In the genomic region with DNA sequence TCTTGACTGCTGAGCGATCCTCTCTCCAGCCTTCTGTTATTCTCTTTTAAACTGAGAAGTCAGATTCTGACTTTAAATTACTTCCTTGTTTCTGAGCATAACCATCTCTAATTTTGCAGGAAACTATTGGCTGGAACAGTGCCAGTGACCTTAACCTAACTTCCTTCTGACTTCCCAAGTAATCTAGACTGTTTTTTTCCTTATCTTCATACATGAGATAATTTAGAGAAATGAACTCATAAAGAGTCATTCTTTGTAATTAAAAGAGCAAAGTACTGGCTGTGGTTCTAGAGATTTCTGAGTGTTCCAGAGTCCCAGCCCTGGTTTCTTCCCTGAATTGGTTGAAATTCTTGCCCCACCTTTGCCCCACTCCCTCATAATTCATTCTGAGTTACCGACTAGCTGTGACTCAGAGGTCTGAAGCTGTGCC, we compare ENCODE assay signal across 16 mouse cellular contexts. TPM values are rescaled to one million over a fixed set of nuclear protein-coding genes. Genes with fewer than 3 reads are reported as not detected.
A peak's percentile ranks its signal among the peaks of the same experiment; 100 is the strongest.
DNase-seq lines count a peak whose midpoint lies in the region; ATAC-seq and TF ChIP-seq lines count a peak whose summit lies in the region.
"Had no signal": no experiment of that assay in that cellular context is flagged by ENCODE, and none has a peak within 500 bp of the region (broad histone marks: within the 10 kb centered on the region; RNA-seq: fewer than 3 reads in every experiment).

No protein-coding gene starts in this region.

- H3K27me3 ChIP-seq in kidney, embryonic 15.5 days = no peaks in the 10 kb centered on the region
- no peaks in the 10 kb centered on the region for H3K27me3 ChIP-seq in stomach, embryonic 15.5 days (replicated peaks)
- H3K27me3 ChIP-seq in hindbrain, embryonic 16.5 days (replicated peaks; ENCODE audit: control insufficient read depth, insufficient read depth, low read length) = no peaks in the 10 kb centered on the region
- H3K27me3 ChIP-seq: midbrain, embryonic 12.5 days; neural tube, embryonic 13.5 days had no signal

- no peaks in the 10 kb centered on the region for H3K36me3 ChIP-seq in kidney, embryonic 15.5 days
- H3K36me3 ChIP-seq in stomach, embryonic 15.5 days = no peaks in the 10 kb centered on the region
- H3K36me3 ChIP-seq in hindbrain, embryonic 16.5 days (ENCODE audit: control insufficient read depth, insufficient read depth, low read length) = no peaks in the 10 kb centered on the region
- H3K36me3 ChIP-seq: heart, embryonic 10.5 days; midbrain, embryonic 12.5 days; neural tube, embryonic 13.5 days had no signal

- peak overlapping the region; percentile 37; the same call in 1 of the 2 replicates for H3K27ac ChIP-seq in embryonic fibroblast, embryonic 13.5 days (ENCODE audit: insufficient read depth, low read length)
- H3K27ac ChIP-seq in kidney, embryonic 15.5 days = no peak overlapping the region
- H3K27ac ChIP-seq in stomach, embryonic 15.5 days = no peak overlapping the region
- no peak overlapping the region for H3K27ac ChIP-seq in hindbrain, embryonic 16.5 days (ENCODE audit: low read depth, low read length)
- H3K27ac ChIP-seq: heart, embryonic 10.5 days; liver, embryonic 14.5 days; midbrain, embryonic 12.5 days; neural tube, embryonic 13.5 days had no signal

- TF ChIP-seq CTCF in embryonic fibroblast, embryonic 13.5 days (IDR thresholded peaks at IDR 0.05; ENCODE audit: borderline replicate concordance, insufficient read depth, low read length) = no peak

- H3K4me2 ChIP-seq in kidney, embryonic 15.5 days = no peak overlapping the region
- no peak overlapping the region for H3K4me2 ChIP-seq in stomach, embryonic 15.5 days
- H3K4me2 ChIP-seq in hindbrain, embryonic 16.5 days (ENCODE audit: low read length) = no peak overlapping the region
- H3K4me2 ChIP-seq: midbrain, embryonic 12.5 days; neural tube, embryonic 13.5 days had no signal

- ATAC-seq in kidney, embryonic 15.5 days (replicated peaks; ENCODE audit: low FRiP score) = 0 out of 2 replicates have a peak, but pooled peaks have one; percentile 49
- 0 out of 2 replicates have a peak, but pooled peaks have one; percentile 52 for ATAC-seq in stomach, embryonic 15.5 days (ENCODE audit: insufficient read depth, low FRiP score, low read depth)
- no peak for ATAC-seq in hindbrain, embryonic 16.5 days

- H3K9ac ChIP-seq in kidney, embryonic 15.5 days = no peak overlapping the region
- no peak overlapping the region for H3K9ac ChIP-seq in stomach, embryonic 15.5 days
- H3K9ac ChIP-seq in hindbrain, embryonic 16.5 days (ENCODE audit: low read depth, low read length) = no peak overlapping the region
- H3K9ac ChIP-seq: liver, embryonic 14.5 days; midbrain, embryonic 12.5 days; neural tube, embryonic 13.5 days had no signal

- no peak overlapping the region for H3K4me3 ChIP-seq in embryonic fibroblast, embryonic 13.5 days (ENCODE audit: insufficient read depth, low read length)
- H3K4me3 ChIP-seq in kidney, embryonic 15.5 days (replicated peaks) = no peak overlapping the region
- H3K4me3 ChIP-seq in stomach, embryonic 15.5 days (replicated peaks) = no peak overlapping the region
- H3K4me3 ChIP-seq in hindbrain, embryonic 16.5 days (ENCODE audit: low read length) = no peak overlapping the region
- H3K4me3 ChIP-seq: erythroblast, embryonic 14.5 days; heart, embryonic 10.5 days; midbrain, embryonic 12.5 days; neural tube, embryonic 13.5 days had no signal

- H3K9me3 ChIP-seq in kidney, embryonic 15.5 days (replicated peaks) = no peaks in the 10 kb centered on the region
- H3K9me3 ChIP-seq in stomach, embryonic 15.5 days = no peaks in the 10 kb centered on the region
- no peaks in the 10 kb centered on the region for H3K9me3 ChIP-seq in hindbrain, embryonic 16.5 days (ENCODE audit: control insufficient read depth, low read length)
- H3K9me3 ChIP-seq: heart, embryonic 10.5 days; midbrain, embryonic 12.5 days; neural tube, embryonic 13.5 days had no signal

- TF ChIP-seq POLR2A in embryonic fibroblast, embryonic 13.5 days (IDR thresholded peaks at IDR 0.05; ENCODE audit: low read depth, low read length) = no peak

- WGBS in kidney, embryonic 15.5 days = 23% methylated on average over 2 of the region's 2 CpGs
- 25% methylated on average over 2 of the region's 2 CpGs for WGBS in stomach, embryonic 15.5 days
- 65% methylated on average over 2 of the region's 2 CpGs for WGBS in hindbrain, embryonic 16.5 days

- peak; percentile 36 for DNase-seq in lung, postnatal 36 days
- DNase-seq in lung, postnatal 25 days (ENCODE audit: low spot score) = no peak
- no peak for DNase-seq in layer of hippocampus, adult 8-10 months (ENCODE audit: low spot score in 2 of 2)
- no peak for DNase-seq in lung, postnatal 4 days
- DNase-seq: cerebellum, postnatal 14 days had no signal

- H3K4me1 ChIP-seq in embryonic fibroblast, embryonic 13.5 days (ENCODE audit: control insufficient read depth, insufficient read depth, low read length) = peaks cover 4% of the 10 kb centered on the region; the same call in 1 of the 2 replicates
- H3K4me1 ChIP-seq in kidney, embryonic 15.5 days = peaks cover 15% of the 10 kb centered on the region; the same call in 1 of the 2 replicates
- H3K4me1 ChIP-seq in stomach, embryonic 15.5 days = no peaks in the 10 kb centered on the region
- H3K4me1 ChIP-seq in hindbrain, embryonic 16.5 days (ENCODE audit: control insufficient read depth, insufficient read depth, low read depth, low read length) = no peaks in the 10 kb centered on the region
- H3K4me1 ChIP-seq: midbrain, embryonic 12.5 days; neural tube, embryonic 13.5 days had no signal

RNA-seq across cellular contexts. Expression of a gene that starts 6.8 kb away (rescaled TPM):
- 6.2 and 8.0 TPM in 2 replicates for polyA plus RNA-seq in embryonic fibroblast, embryonic 13.5 days (2011; ENCODE audit: insufficient read length, low read depth, missing spikeins)
- polyA plus RNA-seq in kidney, embryonic 15.5 days (2015; fragmentation: Nextera tagmentation; extraction: Ambion mirVana) = 1.5 and 1.8 TPM in 2 replicates
- 4.6 and 5.4 TPM in 2 replicates for polyA plus RNA-seq in stomach, embryonic 15.5 days (2015; fragmentation: Nextera tagmentation; extraction: Ambion mirVana)
- total RNA-seq in layer of hippocampus, adult 8-10 months (2022) = under 1 TPM in 1 of 4 experiments, not detected in 3; 0.43 TPM
- polyA plus RNA-seq in hindbrain, embryonic 16.5 days (2015; fragmentation: Nextera tagmentation; extraction: Ambion mirVana) = 0.99 and 1.2 TPM in 2 replicates

RNA-seq across cellular contexts. Expression of a gene that starts 40.6 kb away (rescaled TPM):
- polyA plus RNA-seq in embryonic fibroblast, embryonic 13.5 days (2011; ENCODE audit: insufficient read length, low read depth, missing spikeins) = not detected in 2 replicates
- polyA plus RNA-seq in kidney, embryonic 15.5 days (2015; fragmentation: Nextera tagmentation; extraction: Ambion mirVana) = not detected in 2 replicates
- polyA plus RNA-seq in stomach, embryonic 15.5 days (2015; fragmentation: Nextera tagmentation; extraction: Ambion mirVana) = not detected in 2 replicates
- not detected for total RNA-seq in layer of hippocampus, adult 8-10 months (2022)
- not detected in 2 replicates for polyA plus RNA-seq in hindbrain, embryonic 16.5 days (2015; fragmentation: Nextera tagmentation; extraction: Ambion mirVana)
- total RNA-seq: ES-E14; left cerebral cortex, postnatal 14 days had no signal
- polyA plus RNA-seq: erythroblast, embryonic 14.5 days; heart, embryonic 10.5 days; midbrain, embryonic 12.5 days; neural tube, embryonic 13.5 days had no signal
